Mouse (Mus musculus): ENCODE data around the gene Casz1.

DNA sequence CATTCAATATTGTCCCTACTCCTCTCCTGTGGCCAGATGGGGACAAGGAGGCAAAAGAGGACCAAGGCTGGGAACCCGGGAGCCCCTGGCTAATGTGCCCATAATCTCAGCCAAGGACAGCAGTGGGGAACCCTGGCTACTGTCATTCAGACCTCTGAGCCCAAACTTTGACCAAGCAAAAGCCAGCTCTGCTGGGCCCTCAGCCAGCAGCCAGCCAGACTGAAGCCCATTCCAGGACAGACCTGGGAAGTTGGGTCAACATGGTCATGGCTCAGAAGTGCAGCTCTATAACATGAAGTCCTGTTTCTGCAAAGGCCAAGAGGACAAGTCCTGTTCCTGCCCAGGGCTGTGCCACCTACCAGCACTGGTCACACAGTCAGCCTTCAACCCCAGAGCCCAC is 157.9 kb downstream of the Casz1 start:
- TF ChIP-seq CTCF (IDR thresholded peaks at IDR 0.05) (no peak), EP300 (IDR thresholded peaks at IDR 0.05) (no peak)
